Mouse (Mus musculus) bone marrow macrophage, adult 2 months (primary cell): ENCODE data around the gene N4bp2l1. TPM values are rescaled to one million over a fixed set of nuclear protein-coding genes. Genes with fewer than 3 reads are reported as not detected.

Experiments
- H3K27ac ChIP-seq: 2 replicates; pipeline ENCODE4 v1.5.1; 2012; ENCODE audit warnings: low read depth, low read length; ENCODE audit not compliant: insufficient read depth
- H3K4me1 ChIP-seq: 2 replicates; pipeline ENCODE4 v1.6.1; 2012; ENCODE audit warnings: low read length; ENCODE audit not compliant: control insufficient read depth, insufficient read depth
- H3K4me3 ChIP-seq: 2 replicates; pipeline ENCODE4 v1.5.1; 2012; ENCODE audit warnings: mild to moderate bottlenecking, low read length, moderate library complexity; ENCODE audit not compliant: insufficient read depth
- CTCF ChIP-seq: IDR thresholded peaks from 2 replicates; pipeline ENCODE4 v1.5.1; 2012; ENCODE audit warnings: low read depth, mild to moderate bottlenecking, low read length, moderate library complexity
- POLR2A ChIP-seq: IDR thresholded peaks from 2 replicates; pipeline ENCODE4 v1.6.1; 2012; ENCODE audit warnings: mild to moderate bottlenecking, low read depth, low read length, borderline replicate concordance
- polyA plus RNA-seq: library from polyadenylated mRNA; stranded (reverse); fragments of >200 nt; gene quantifications from 2 replicates; pipeline ENCODE4 v1.2.4, GENCODE M21; 2012; ENCODE audit not compliant: missing spikeins, insufficient read depth, insufficient read length

N4bp2l1 gene
- polyA plus RNA-seq, 1 experiment: 112 TPM

- TF ChIP-seq POLR2A (no peak), CTCF (no peak)
- no peaks in the 10 kb centered on the region for H3K4me1 ChIP-seq
These were observed 55.7 kb downstream of the N4bp2l1 start for GRCm38 (mm10) chr5:150541302-150541701.

GRCm38 (mm10) chr5:150525239-150525638 is 71.7 kb downstream of the N4bp2l1 start:
- no peak overlapping the region for H3K4me3 ChIP-seq
- H3K27ac ChIP-seq: no peak overlapping the region
- H3K4me1 ChIP-seq: peaks cover 6% of the 10 kb centered on the region
- TF ChIP-seq CTCF (no peak), POLR2A (no peak)

More at GRCm38 (mm10) chr5:150541302-150541701, 55.7 kb downstream of the N4bp2l1 start:
- Histone ChIP-seq H3K4me3 (no peak overlapping the region), H3K27ac (no peak overlapping the region)

- no peak overlapping the region for H3K27ac ChIP-seq
- H3K4me1 ChIP-seq: peaks cover 6% of the 10 kb centered on the region
- TF ChIP-seq POLR2A (no peak), CTCF (no peak)
- H3K4me3 ChIP-seq: peak overlapping the region; percentile 64
These were observed 74.1 kb downstream of the N4bp2l1 start for GRCm38 (mm10) chr5:150522867-150523234.

GRCm38 (mm10) chr5:150521937-150522866 is 74.8 kb downstream of the N4bp2l1 start, which contains the start of gene Brca2:
Gene Brca2 (plus strand): TSS chr5:150522630.
- Histone ChIP-seq H3K27ac (peak within 1 kb of the TSS; percentile 25), H3K4me1 (peaks cover 6% of the 10 kb centered on the region), H3K4me3 (peak within 1 kb of the TSS; percentile 64)
- TF ChIP-seq CTCF: no peak
- TF ChIP-seq POLR2A: no peak

Other genes starting within 250 kb of the N4bp2l1 start
- not detected in 2 replicates for gene Zar1l, start 79.0 kb downstream of the N4bp2l1 start, polyA plus RNA-seq
- gene Brca2, start 74.6 kb downstream of the N4bp2l1 start, polyA plus RNA-seq: 5.7 and 7.5 TPM in 2 replicates
- 65.9 and 67.2 TPM in 2 replicates for gene N4bp2l2, start 69.0 kb upstream of the N4bp2l1 start, polyA plus RNA-seq
- 15.6 and 18.4 TPM in 2 replicates for gene Pds5b, start 76.6 kb upstream of the N4bp2l1 start, polyA plus RNA-seq